Mouse (Mus musculus) embryonic fibroblast, embryonic 13.5 days (primary cell): ENCODE measurements around the gene Gm10717. TPM values are rescaled to one million over a fixed set of nuclear protein-coding genes. Genes with fewer than 3 reads are reported as not detected.
"Not testable (repeated sequence)": the region's sequence is repeated elsewhere in the genome, so short reads cannot be mapped to it uniquely, and the experiment has no call there.

Source experiments
- H3K27ac ChIP-seq: 2 replicates; pipeline ENCODE4 v1.5.1; 2012; ENCODE audit warnings: low read length, control low read depth, inconsistent platforms; ENCODE audit not compliant: insufficient read depth
- H3K4me1 ChIP-seq: 2 replicates; pipeline ENCODE4 v1.6.1; 2011; ENCODE audit warnings: low read length; ENCODE audit not compliant: control insufficient read depth, insufficient read depth
- H3K4me3 ChIP-seq: 2 replicates; pipeline ENCODE4 v1.5.1; 2011; ENCODE audit warnings: mild to moderate bottlenecking, control low read depth, low read length; ENCODE audit not compliant: insufficient read depth
- polyA plus RNA-seq: library from polyadenylated mRNA; stranded (reverse); fragments of >200 nt; gene quantifications from 2 replicates; pipeline ENCODE4 v1.2.4, GENCODE M21; 2011; ENCODE audit warnings: low read depth; ENCODE audit not compliant: missing spikeins, insufficient read length

Gene Gm10717
- polyA plus RNA-seq, 1 experiment = not detected

DNA sequence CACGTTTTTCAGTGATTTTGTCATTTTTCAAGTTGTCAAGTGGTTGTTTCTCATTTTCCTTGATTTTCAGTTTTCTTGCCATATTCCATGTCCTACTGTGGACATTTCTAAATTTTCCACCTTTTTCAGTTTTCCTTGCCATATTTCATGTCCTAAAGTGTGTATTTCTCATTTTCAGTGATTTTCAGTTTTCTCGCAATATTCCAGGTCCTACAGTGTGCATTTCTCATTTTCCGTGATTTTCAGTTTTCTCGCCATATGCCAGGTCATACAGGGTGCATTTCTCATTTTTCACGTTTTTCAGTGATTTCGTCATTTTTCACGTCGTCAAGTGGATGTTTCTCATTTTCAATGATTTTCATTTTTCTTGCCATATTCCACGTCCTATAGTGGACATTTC, 6.3 kb upstream of the Gm10717 start:
- not testable (repeated sequence) for H3K4me3 ChIP-seq, H3K27ac ChIP-seq, H3K4me1 ChIP-seq

DNA sequence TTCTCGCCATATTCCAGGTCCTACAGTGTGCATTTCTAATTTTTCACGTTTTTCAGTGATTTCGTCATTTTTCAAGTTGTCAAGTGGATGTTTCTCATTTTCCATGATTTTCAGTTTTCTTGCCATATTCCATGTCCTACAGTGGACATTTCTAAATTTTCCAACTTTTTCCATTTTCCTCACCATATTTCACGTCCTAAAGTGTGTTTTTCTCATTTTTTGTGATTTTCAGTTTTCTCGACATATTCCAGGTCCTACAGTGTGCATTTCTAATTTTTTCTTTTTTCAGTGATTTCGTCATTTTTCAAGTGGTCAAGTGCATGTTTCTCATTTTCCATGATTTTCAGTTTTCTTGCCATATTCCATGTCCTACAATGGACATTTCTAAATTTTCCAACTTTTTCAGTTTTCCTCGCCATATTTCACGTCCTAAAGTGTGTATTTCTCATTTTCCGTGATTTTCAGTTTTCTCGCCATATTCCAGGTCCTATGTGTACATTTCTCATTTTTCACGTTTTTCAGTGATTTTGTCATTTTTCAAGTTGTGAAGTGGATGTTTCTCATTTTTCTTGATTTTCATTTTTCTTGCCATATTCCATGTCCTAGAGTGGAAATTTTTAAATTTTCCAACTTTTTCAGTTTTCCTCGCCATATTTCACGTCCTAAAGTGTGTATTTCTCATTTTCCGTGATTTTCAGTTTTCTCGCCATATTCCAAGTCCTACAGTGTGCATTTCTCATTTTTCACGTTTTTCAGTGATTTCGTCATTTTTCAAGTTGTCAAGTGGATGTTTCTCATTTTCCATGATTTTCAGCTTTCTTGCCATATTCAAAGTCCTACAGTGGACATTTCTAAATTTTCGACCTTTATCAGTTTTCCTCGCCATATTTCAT, 5.1 kb upstream of the Gm10717 start:
- not testable (repeated sequence) for H3K27ac ChIP-seq, H3K4me1 ChIP-seq, H3K4me3 ChIP-seq

DNA sequence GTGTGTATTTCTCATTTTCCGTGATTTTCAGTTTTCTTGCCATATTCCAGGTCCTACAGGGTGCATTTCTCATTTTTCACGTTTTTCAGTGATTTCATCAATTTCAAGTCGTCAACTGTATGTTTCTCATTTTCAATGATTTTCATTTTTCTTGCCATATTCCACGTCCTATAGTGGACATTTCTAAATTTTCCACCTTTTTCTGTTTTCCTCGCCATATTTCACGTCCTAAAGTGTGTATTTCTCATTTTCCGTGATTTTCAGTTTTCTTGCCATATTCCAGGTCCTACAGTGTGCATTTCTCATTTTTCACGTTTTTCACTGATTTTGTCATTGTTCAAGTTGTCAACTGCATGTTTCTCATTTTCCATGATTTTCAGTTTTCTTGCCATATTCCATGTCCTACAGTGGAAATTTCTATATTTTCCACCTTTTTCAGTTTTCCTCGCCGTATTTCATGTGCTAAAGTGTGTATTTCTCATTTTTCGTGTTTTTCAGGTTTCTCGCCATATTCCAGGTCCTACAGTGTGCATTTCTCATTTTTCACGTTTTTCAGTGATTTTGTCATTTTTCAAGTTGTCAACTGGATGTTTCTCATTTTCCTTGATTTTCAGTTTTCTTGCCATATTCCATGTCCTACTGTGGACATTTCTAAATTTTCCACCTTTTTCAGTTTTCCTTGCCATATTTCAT, 2.8 kb upstream of the Gm10717 start:
- H3K4me1 ChIP-seq, H3K4me3 ChIP-seq, H3K27ac ChIP-seq: not testable (repeated sequence)

DNA sequence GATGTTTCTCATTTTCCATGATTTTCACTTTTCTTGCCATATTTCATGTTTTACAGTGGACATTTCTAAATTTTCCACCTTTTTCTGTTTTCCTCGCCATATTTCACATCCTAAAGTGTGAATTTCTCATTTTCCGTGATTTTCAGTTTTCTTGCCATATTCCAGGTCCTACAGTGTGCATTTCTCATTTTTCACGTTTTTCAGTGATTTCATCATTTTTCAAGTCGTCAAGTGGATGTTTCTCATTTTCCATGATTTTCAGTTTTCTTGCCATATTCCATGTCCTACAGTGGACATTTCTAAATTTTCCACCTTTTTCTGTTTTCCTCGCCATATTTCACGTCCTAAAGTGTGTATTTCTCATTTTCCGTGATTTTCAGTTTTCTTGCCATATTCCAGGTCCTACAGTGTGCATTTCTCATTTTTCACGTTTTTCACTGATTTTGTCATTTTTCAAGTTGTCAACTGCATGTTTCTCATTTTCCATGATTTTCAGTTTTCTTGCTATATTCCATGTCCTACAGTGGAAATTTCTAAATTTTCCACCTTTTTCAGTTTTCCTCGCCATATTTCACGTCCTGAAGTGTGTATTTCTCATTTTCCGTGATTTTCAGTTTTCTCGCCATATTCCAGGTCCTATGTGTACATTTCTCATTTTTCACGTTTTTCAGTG, 1.8 kb upstream of the Gm10717 start, which contains the start of gene Gm10718:
TSS of gene Gm10718 (plus strand) at position 236 of the 673 bp plus-strand sequence.
- not testable (repeated sequence) for H3K4me3 ChIP-seq, H3K27ac ChIP-seq, H3K4me1 ChIP-seq

DNA sequence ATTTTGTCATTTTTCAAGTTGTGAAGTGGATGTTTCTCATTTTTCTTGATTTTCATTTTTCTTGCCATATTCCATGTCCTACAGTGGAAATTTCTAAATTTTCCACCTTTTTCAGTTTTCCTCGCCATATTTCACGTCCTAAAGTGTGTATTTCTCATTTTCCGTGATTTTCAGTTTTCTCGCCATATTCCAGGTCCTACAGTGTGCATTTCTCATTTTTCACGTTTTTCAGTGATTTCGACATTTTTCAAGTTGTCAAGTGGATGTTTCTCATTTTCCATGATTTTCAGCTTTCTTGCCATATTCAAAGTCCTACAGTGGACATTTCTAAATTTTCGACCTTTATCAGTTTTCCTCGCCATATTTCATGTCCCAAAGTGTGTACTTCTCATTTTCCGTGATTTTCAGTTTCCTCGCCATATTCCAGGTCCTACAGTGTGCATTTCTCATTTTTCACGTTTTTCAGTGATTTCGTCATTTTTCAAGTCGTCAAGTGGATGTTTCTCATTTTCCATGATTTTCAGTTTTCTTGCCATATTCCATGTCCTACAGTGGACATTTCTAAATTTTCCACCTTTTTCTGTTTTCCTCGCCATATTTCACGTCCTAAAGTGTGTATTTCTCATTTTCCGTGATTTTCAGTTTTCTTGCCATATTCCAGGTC, 1.1 kb upstream of the Gm10717 start:
- not testable (repeated sequence) for H3K4me3 ChIP-seq, H3K4me1 ChIP-seq, H3K27ac ChIP-seq

DNA sequence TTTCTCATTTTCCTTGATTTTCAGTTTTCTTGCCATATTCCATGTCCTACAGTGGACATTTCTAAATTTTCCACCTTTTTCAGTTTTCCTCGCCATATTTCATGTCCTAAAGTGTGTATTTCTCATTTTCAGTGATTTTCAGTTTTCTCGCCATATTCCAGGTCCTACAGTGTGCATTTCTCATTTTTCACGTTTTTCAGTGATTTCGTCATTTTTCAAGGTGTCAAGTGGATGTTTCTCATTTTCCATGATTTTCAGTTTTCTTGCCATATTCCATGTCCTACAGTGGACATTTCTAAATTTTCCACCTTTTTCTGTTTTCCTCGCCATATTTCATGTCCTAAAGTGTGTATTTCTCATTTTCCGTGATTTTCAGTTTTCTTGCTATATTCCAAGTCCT, 436 bp downstream of the Gm10717 start:
- H3K4me1 ChIP-seq, H3K4me3 ChIP-seq, H3K27ac ChIP-seq: not testable (repeated sequence)

DNA sequence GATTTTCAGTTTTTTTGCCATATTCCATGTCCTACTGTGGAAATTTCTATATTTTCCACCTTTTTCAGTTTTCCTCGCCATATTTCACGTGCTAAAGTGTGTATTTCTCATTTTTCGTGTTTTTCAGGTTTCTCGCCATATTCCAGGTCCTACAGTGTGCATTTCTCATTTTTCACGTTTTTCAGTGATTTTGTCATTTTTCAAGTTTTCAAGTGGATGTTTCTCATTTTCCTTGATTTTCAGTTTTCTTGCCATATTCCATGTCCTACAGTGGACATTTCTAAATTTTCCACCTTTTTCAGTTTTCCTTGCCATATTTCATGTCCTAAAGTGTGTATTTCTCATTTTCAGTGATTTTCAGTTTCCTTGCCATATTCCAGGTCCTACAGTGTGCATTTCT, 919 bp downstream of the Gm10717 start:
- H3K27ac ChIP-seq, H3K4me1 ChIP-seq: not testable (repeated sequence)

DNA sequence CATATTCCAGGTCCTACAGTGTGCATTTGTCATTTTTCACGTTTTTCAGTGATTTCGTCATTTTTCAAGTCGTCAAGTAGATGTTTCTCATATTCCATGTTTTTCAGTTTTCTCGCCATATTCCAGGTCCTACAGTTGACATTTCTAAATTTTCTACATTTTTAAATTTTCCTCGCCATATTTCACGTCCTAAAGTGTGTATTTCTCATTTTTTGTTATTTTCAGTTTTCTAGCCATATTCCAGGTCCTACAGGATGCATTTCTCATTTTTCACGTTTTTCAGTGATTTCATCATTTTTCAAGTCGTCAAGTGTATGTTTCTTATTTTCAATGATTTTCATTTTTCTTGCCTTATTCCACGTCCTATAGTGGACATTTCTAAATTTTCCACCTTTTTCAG, 1.5 kb downstream of the Gm10717 start:
- not testable (repeated sequence) for H3K4me3 ChIP-seq, H3K27ac ChIP-seq, H3K4me1 ChIP-seq

More for the DNA sequence above, 919 bp downstream of the Gm10717 start:
- not testable (repeated sequence) for H3K4me3 ChIP-seq

DNA sequence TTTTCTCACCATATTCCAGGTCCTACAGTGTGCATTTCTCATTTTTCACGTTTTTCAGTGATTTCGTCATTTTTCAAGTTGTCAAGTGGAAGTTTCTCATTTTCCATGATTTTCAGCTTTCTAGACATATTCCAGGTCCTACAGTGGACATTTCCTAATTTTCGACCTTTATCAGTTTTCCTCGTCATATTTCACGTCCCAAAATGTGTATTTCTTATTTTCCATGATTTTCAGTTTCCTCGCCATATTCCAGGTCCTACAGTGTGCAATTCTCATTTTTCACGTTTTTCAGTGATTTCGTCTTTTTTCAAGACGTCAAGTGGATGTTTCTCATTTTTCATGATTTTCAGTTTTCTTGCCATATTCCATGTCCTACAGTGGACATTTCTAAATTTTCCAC, 2.0 kb downstream of the Gm10717 start:
- not testable (repeated sequence) for H3K4me1 ChIP-seq, H3K4me3 ChIP-seq, H3K27ac ChIP-seq

DNA sequence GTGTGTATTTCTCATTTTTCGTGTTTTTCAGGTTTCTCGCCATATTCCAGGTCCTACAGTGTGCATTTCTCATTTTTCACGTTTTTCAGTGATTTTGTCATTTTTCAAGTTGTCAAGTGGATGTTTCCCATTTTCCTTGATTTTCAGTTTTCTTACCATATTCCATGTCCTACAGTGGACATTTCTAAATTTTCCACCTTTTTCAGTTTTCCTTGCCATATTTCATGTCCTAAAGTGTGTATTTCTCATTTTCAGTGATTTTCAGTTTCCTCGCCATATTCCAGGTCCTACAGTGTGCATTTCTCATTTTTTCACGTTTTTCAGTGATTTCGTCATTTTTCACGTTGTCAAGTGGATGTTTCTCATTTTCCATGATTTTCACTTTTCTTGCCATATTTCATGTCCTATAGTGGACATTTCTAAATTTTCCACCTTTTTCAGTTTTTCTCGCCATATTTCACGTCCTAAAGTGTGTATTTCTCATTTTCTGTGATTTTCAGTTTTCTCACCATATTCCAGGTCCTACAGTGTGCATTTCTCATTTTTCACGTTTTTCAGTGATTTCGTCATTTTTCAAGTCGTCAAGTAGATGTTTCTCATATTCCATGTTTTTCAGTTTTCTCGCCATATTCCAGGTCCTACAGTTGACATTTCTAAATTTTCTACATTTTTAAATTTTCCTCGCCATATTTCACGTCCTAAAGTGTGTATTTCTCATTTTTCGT, 4.2 kb downstream of the Gm10717 start:
- not testable (repeated sequence) for H3K4me3 ChIP-seq, H3K4me1 ChIP-seq, H3K27ac ChIP-seq

DNA sequence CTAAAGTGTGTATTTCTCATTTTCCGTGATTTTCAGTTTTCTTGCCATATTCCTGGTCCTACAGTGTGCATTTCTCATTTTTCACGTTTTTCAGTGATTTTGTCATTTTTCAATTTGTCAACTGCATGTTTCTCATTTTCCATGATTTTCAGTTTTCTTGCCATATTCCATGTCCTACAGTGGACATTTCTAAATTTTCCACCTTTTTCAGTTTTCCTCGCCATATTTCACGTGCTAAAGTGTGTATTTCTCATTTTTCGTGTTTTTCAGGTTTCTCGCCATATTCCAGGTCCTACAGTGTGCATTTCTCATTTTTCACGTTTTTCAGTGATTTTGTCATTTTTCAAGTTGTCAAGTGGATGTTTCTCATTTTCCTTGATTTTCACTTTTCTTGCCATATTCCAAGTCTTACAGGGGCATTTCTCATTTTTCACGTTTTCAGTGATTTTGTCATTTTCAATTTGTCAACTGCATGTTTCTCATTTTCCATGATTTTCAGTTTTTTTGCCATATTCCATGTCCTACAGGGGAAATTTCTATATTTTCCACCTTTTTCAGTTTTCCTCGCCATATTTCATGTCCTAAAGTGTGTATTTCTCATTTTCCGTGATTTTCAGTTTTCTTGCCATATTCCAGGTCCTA, 5.6 kb downstream of the Gm10717 start:
- H3K4me1 ChIP-seq, H3K27ac ChIP-seq, H3K4me3 ChIP-seq: not testable (repeated sequence)

DNA sequence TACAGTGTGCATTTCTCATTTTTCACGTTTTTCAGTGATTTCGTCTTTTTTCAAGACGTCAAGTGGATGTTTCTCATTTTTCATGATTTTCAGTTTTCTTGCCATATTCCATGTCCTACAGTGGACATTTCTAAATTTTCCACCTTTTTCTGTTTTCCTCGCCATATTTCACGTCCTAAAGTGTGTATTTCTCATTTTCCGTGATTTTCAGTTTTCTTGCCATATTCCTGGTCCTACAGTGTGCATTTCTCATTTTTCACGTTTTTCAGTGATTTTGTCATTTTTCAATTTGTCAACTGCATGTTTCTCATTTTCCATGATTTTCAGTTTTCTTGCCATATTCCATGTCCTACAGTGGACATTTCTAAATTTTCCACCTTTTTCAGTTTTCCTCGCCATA, 9.1 kb downstream of the Gm10717 start, which contains the start of gene Gm17535:
TSS of gene Gm17535 (plus strand) at position 301 of the 400 bp plus-strand sequence.
- H3K4me3 ChIP-seq, H3K27ac ChIP-seq, H3K4me1 ChIP-seq: not testable (repeated sequence)

DNA sequence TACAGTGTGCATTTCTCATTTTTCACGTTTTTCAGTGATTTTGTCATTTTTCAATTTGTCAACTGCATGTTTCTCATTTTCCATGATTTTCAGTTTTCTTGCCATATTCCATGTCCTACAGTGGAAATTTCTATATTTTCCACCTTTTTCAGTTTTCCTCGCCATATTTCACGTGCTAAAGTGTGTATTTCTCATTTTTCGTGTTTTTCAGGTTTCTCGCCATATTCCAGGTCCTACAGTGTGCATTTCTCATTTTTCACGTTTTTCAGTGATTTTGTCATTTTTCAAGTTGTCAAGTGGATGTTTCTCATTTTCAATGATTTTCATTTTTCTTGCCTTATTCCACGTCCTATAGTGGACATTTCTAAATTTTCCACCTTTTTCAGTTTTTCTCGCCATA, 11.4 kb downstream of the Gm10717 start, which contains the start of gene Gm10715:
TSS of gene Gm10715 (plus strand) at position 301 of the 400 bp plus-strand sequence.
- H3K27ac ChIP-seq, H3K4me3 ChIP-seq, H3K4me1 ChIP-seq: not testable (repeated sequence)

DNA sequence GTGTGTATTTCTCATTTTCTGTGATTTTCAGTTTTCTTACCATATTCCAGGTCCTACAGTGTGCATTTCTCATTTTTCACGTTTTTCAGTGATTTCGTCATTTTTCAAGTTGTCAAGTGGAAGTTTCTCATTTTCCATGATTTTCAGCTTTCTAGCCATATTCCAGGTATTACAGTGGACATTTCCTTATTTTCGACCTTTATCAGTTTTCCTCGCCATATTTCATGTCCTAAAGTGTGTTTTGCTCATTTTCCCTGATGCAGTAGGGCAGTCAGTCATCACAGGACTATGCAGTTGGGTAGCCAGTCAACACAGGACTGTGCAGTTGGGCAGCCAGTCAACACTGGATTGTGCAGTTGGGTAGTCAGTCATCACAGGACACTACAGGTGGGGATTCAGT, 12.9 kb downstream of the Gm10717 start:
- H3K4me1 ChIP-seq, H3K27ac ChIP-seq, H3K4me3 ChIP-seq: not testable (repeated sequence)
